Mouse (Mus musculus): ENCODE results near the gene 3830406C13Rik.

GRCm38 (mm10) chr14:12338811-12339565 is 55.0 kb downstream of the 3830406C13Rik start:
- TF ChIP-seq EP300 (IDR thresholded peaks at IDR 0.05; ENCODE audit: low read depth) (no peak), CTCF (IDR thresholded peaks at IDR 0.05; ENCODE audit: low read depth) (no peak)
